Mouse (Mus musculus) v-Abl transformed pro-B cells (cell line): ENCODE measurements around the gene 2700081O15Rik.

ENCODE experiments used
- in situ Hi-C, 2 experiments: fragments of 400-800 bp; cut with MboI; formaldehyde crosslinking; loops; one replicate each; pipeline ENCODE4 v1.15.1; 2025; ENCODE audit not compliant: unreplicated experiment in 2 of 2

Gene 2700081O15Rik

GRCm38 (mm10) chr19:7420108-7420507 lies 2.7 kb downstream of the 2700081O15Rik start:
- in situ Hi-C loops = no loop called here

- in situ Hi-C loops = no loop called here
These were observed 3.6 kb downstream of the 2700081O15Rik start for GRCm38 (mm10) chr19:7420841-7421601.

DNA sequence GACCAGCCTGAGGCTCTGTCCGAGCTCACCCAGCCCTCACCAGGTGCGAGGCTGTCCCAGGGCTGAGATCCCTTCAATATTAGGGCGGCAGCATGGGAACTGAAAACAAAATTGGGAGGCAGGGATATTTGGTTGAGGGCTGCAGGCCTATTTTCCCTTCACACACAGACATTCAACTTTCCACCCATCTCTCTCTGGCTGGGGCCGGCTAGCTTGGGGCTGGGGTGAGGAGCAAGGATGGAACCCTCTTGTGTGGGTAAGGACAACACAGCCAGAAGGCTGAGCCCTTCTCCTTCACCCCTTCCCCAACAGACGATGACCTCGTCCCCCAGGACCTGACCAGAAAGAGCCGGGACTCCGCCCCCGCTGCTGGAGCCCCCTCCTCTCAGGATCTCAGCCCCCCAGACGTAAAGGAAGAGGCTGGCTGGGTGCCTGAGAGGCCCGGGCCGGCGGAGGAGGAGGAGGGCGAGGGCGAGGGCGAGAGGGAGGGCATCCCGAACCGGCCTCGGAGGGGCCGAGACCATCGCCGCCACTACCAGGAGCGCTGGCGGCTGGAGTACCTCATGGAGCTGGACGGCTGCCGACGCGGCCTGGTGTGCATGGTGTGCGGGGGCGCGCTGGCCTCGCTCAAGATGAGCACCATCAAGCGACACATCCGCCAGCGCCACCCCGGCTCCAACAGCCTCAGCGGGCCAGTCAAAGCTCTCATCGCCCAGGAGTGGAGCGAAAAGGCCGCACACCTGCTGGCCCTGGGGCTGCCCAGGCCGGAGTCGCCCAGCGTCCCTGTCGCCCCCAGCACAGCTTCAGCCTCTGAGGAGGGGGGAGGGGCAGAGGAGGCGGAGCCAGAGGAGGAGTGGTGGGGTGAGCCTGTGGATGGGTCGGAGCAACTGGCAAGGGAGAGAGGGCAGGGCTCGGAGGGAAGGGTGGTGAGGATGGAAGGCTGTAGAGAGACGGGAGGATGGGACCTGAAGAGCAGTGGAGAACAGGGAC lies 4.5 kb downstream of the 2700081O15Rik start:
- in situ Hi-C loops = no loop called here

DNA sequence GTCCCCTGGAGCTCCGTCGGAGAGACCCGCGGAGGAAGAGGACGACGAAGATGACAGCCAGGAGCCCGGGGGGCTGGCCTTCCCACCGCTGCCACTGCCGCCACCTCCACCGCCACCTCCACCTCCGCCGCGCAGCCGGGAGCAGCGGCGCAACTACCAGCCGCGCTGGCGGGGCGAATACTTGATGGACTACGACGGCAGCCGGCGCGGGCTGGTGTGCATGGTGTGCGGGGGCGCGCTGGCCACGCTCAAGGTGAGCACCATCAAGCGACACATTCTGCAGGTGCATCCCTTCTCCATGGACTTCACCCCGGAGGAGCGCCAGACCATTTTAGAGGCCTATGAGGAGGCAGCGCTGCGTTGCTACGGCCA lies 5.2 kb downstream of the 2700081O15Rik start:
- in situ Hi-C loops = no loop called here

DNA sequence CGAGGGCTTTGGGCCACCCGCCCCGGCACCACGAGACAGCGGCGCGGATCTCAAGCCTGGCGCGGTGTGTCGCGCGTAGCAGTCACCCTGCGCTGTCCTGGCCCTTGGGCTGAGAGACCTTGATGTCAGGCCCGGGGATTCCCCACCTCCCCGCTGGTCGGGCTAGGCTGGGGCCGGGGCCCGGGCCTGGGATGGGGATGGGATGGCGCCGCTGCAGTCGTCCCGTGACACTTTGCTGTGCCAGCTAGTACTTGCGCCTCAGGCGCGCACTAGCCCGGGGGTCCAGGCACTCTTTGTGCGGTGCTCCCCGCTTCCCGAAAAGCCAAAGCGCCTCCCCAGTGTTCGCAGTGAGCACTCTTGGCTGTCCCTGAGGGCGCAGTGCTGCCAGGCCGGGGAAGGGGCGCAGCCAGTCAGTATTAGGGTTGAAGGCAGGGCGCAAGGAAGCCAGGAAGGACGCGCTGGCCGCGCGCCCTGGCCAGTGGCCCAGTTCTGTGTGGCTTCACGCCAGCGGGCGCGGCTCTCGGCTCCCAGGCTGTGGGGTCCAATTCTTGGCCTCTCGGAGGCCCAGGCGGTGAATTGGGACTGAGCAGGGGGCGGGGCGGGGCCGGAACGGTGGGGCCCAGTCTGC lies 5.7 kb downstream of the 2700081O15Rik start:
- in situ Hi-C loops = no loop called here

- in situ Hi-C loops = no loop called here
These were observed 6.2 kb downstream of the 2700081O15Rik start for GRCm38 (mm10) chr19:7423656-7424030.

DNA sequence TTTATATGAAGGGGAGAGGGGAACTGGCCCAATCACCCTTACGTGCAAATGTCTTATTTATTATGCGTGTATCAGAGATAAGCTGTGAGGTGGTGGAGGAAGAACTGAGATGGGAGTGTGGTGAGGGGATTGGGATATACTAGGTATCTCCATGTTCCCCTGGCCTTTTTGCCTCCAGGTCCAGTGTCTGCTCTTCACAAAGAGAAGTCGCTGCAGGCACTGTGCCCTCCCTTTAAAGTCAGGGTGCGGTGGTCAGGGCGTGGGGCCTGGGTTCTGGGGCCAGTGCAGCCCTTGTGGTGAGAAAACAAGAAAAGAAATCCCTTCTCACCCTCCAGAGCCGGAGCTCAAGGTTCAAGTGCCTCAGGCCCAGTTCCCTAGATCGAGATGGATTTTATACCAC lies 6.7 kb downstream of the 2700081O15Rik start:
- in situ Hi-C loops = no loop called here

GRCm38 (mm10) chr19:7424590-7425397 lies 7.4 kb downstream of the 2700081O15Rik start:
- in situ Hi-C loops = no loop called here

DNA sequence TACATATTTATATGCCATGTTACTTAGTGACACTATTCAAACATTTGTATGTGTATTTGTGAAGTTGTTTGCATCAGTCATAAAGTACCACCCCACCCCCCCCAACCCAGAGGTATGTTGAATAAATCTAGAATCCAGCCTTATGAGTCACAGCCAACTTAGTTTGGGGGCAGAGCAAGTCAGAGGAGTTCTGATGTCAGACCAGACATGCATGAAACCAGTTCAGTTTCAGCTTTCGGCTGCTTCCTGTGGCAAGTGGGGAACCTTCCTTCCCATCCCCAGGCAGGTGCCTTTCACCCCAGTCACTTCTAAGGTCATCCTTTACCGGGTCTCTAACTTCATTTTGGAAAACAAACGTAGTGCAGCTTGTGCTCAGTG lies 8.0 kb downstream of the 2700081O15Rik start:
- in situ Hi-C loops = no loop called here

- in situ Hi-C loops = loop anchor here (5.0 kb wide), 2 partner anchors 363 to 368 kb away; no protein-coding TSS in a partner anchor
These were observed 17.5 kb downstream of the 2700081O15Rik start for GRCm38 (mm10) chr19:7434887-7435286.

- in situ Hi-C loops = loop anchor here (5.0 kb wide), 2 partner anchors 364 to 369 kb away; no protein-coding TSS in a partner anchor
These were observed 18.9 kb downstream of the 2700081O15Rik start for GRCm38 (mm10) chr19:7436061-7436970.

DNA sequence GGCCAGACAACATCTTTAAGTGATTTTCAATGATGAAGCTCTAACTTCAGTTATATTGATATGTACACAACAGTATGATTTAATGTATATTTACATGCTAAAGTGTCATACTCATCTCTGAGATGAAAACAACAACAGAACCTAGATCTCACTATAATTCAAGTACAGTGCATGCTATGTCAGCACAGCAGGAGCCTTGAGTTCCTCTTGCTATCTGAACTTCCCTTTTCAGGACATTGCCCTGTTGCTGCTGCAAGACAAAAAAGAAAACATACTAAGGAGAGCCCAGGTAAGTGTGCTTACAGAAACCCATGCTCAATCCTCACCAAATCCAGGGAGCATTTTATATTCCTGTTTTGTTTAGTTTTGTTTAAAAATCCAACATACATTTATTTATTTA lies 20.9 kb downstream of the 2700081O15Rik start:
- in situ Hi-C loops = loop anchor here (5.0 kb wide), 2 partner anchors 366 to 371 kb away; no protein-coding TSS in a partner anchor

DNA sequence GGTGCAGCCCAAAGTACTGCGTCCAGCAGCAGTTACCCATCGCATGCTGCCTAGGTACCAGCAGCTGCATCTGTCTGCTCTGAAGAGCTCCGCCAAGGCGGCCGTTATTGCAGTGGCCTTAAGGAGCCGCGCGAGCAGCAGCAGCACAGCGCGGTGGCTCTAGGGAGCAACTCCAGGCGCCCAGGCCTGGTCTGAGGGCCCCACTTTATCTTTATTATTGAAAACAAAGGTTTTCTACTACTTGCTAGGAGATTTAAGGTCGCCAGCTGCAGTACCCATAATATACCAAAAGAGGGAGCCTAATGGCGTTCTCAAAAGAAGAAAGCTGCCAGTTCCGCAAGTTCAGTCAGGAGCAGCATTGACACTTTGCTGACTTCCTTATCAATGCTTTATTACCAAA lies 24.1 kb downstream of the 2700081O15Rik start:
- in situ Hi-C loops = loop anchor here in 1 of 2 experiments (10.0 kb wide), 1 partner anchor 153 kb away; no protein-coding TSS in a partner anchor

- in situ Hi-C loops = loop anchor here in 1 of 2 experiments (10.0 kb wide), 1 partner anchor 150 kb away; no protein-coding TSS in a partner anchor
These were observed 27.7 kb downstream of the 2700081O15Rik start for GRCm38 (mm10) chr19:7445105-7445504.

DNA sequence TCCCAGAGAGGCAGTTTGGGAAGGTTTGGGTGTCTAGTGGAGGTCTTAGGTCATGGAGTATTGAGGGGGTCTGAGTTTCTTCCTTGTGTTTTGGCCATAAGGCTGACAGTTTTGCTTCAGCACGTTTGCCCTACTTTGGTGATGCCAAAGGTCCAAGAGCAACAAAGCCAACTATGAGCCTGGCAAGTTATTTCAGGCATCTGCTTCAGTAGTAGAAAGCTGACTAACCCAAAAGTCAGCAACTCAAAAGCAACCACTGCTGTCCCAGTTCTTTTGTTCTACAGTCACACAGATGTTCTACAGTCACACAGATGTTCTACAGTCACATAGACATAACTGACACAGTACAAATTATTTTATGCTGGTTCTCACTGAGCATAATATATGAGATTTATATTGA lies 28.2 kb downstream of the 2700081O15Rik start:
- in situ Hi-C loops = loop anchor here in 1 of 2 experiments (10.0 kb wide), 1 partner anchor 149 kb away; no protein-coding TSS in a partner anchor

GRCm38 (mm10) chr19:7456803-7457202 lies 39.4 kb downstream of the 2700081O15Rik start:
- in situ Hi-C loops = no loop called here

DNA sequence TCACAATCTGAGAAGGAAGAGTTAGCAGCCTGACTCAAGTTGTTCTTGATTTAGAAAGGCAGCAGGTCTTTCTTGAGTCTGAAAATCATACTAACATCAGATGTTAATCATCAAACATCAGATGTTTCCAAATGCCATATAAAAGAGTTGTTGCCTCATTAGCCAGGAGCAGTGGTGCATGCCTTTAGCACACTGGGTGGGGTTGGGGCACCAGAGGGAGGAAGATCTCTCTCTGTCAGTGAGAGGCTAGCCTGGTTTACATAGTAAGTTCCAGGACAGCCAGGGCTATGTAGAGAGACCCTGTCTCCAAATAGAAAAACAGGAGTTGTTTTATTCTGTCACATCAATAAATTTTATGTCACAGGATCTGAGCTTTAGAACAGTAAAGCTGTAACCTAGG lies 41.5 kb downstream of the 2700081O15Rik start:
- in situ Hi-C loops = no loop called here

DNA sequence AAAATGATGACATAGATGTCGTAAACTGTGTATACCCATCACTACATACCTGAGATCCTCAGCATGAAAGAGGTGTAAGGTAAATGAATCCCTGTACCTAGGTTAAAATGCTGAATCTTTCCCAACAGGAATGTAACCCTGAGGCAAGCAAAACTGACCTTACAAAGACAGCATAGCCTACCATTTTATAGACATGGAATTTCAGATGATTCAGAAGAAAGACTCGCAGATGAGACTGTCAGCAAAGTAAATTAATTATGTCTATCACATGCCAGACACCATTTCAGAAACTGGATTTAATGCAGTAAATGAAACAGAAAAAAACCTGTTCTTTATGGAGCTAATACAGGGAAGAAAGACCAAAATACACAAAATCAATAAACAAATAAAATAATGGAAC lies 41.9 kb downstream of the 2700081O15Rik start:
- in situ Hi-C loops = no loop called here

- in situ Hi-C loops = no loop called here
These were observed 50.5 kb downstream of the 2700081O15Rik start for GRCm38 (mm10) chr19:7467915-7468314.
